Mouse (Mus musculus): Measurements from ENCODE around the gene Sema6d. TPM values are rescaled to one million over a fixed set of nuclear protein-coding genes. Genes with fewer than 3 reads are reported as not detected.
A peak's percentile ranks its signal among the peaks of the same experiment; 100 is the strongest.

The Sema6d gene
- polyA plus RNA-seq, 1 experiment = 45.4 TPM

GRCm38 (mm10) chr2:124444199-124444598 lies 354.4 kb downstream of the Sema6d start:
- DNase-seq (ENCODE audit: low read depth) = no peak
- TF ChIP-seq CTCF (IDR thresholded peaks at IDR 0.05; ENCODE audit: borderline replicate concordance, extremely low read depth, insufficient read depth, insufficient read length) (no peak), POLR2A (IDR thresholded peaks at IDR 0.05; ENCODE audit: borderline replicate concordance, extremely low read depth, insufficient read depth, insufficient read length, poor library complexity, severe bottlenecking) (no peak)

GRCm38 (mm10) chr2:124455881-124456280 lies 366.1 kb downstream of the Sema6d start:
- TF ChIP-seq CTCF (IDR thresholded peaks at IDR 0.05; ENCODE audit: borderline replicate concordance, extremely low read depth, insufficient read depth, insufficient read length) = no peak
- DNase-seq (ENCODE audit: low read depth) = no peak

DNA sequence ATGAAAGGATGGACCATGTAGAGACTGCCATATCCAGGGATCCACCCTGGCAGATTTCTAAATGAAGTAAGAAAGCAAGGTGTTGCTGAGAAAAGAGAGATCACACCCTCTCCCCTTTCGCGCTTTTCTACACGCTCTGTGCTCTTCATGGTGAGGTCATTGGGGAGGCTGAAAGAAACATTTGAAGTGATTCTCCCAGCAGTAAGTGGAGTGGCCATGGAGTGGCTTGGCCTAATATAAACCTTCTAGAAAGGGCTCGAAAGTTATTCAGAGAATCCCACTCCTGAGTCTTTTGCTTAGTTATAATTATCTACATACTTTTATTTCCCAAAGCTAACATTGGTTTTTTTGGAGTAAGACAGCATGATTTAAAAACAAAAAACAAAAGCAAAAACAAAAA lies 367.2 kb downstream of the Sema6d start:
- no peak for DNase-seq (ENCODE audit: low read depth)
- no peak for TF ChIP-seq POLR2A (IDR thresholded peaks at IDR 0.05; ENCODE audit: borderline replicate concordance, extremely low read depth, insufficient read depth, insufficient read length, poor library complexity, severe bottlenecking)
- TF ChIP-seq CTCF (IDR thresholded peaks at IDR 0.05; ENCODE audit: borderline replicate concordance, extremely low read depth, insufficient read depth, insufficient read length) = no peak

DNA sequence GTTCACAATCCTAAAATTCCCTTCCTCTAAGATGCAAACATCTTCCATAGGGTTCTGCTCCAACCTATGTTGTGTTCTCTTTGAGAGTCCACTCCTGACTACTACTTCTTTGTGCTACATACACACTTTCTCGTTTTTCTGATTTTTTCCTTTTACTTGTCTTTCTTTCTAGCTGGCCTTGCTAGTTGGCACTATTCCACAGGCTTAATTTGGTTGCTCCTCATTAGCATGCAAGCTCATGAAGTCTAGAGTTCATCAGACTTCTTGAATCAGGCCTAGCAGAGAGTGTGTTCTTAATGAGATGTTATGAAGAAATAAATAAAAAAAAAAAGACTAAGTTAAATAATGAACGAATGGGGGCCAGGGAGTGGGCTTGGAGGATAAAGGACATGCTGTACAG lies 368.3 kb downstream of the Sema6d start:
- TF ChIP-seq CTCF (IDR thresholded peaks at IDR 0.05; ENCODE audit: borderline replicate concordance, extremely low read depth, insufficient read depth, insufficient read length) = no peak
- peak; percentile 68 for DNase-seq (ENCODE audit: low read depth)

- no peak for TF ChIP-seq CTCF (IDR thresholded peaks at IDR 0.05; ENCODE audit: borderline replicate concordance, extremely low read depth, insufficient read depth, insufficient read length)
- TF ChIP-seq POLR2A (IDR thresholded peaks at IDR 0.05; ENCODE audit: borderline replicate concordance, extremely low read depth, insufficient read depth, insufficient read length, poor library complexity, severe bottlenecking) = no peak
These were observed 371.2 kb downstream of the Sema6d start for GRCm38 (mm10) chr2:124460956-124461355.

GRCm38 (mm10) chr2:124461378-124461851 lies 371.6 kb downstream of the Sema6d start:
- TF ChIP-seq POLR2A (IDR thresholded peaks at IDR 0.05; ENCODE audit: borderline replicate concordance, extremely low read depth, insufficient read depth, insufficient read length, poor library complexity, severe bottlenecking) = no peak
- TF ChIP-seq CTCF (IDR thresholded peaks at IDR 0.05; ENCODE audit: borderline replicate concordance, extremely low read depth, insufficient read depth, insufficient read length) = no peak
- peak; percentile 15 for DNase-seq (ENCODE audit: low read depth)

More at GRCm38 (mm10) chr2:124460956-124461355, 371.2 kb downstream of the Sema6d start:
- no peak for DNase-seq (ENCODE audit: low read depth)

- peak; percentile 51 for DNase-seq (ENCODE audit: low read depth)
- TF ChIP-seq CTCF (IDR thresholded peaks at IDR 0.05; ENCODE audit: borderline replicate concordance, extremely low read depth, insufficient read depth, insufficient read length) (no peak), POLR2A (IDR thresholded peaks at IDR 0.05; ENCODE audit: borderline replicate concordance, extremely low read depth, insufficient read depth, insufficient read length, poor library complexity, severe bottlenecking) (no peak)
These were observed 375.5 kb downstream of the Sema6d start for GRCm38 (mm10) chr2:124465004-124465946.

DNA sequence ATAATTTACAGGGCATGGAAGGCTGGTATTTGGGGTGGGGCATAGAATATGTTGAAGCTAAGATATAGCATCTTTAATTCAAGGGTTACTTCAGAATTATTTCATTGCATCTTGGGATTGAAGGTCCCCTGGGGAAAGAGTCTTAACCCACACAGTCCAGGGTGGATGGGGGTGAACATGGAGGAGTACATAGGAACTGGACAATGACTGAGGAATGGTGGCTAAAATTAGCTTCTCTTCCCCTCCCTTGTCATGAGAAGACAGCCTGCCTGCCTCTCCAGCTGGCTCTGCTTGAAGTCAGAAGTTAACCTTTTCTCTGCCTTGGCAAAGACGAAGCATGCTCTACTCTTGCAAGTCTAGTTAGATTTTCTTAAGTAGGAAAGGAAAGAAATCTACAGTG lies 377.7 kb downstream of the Sema6d start:
- TF ChIP-seq POLR2A (IDR thresholded peaks at IDR 0.05; ENCODE audit: borderline replicate concordance, extremely low read depth, insufficient read depth, insufficient read length, poor library complexity, severe bottlenecking) = no peak
- no peak for TF ChIP-seq CTCF (IDR thresholded peaks at IDR 0.05; ENCODE audit: borderline replicate concordance, extremely low read depth, insufficient read depth, insufficient read length)
- DNase-seq (ENCODE audit: low read depth) = peak; percentile 42

DNA sequence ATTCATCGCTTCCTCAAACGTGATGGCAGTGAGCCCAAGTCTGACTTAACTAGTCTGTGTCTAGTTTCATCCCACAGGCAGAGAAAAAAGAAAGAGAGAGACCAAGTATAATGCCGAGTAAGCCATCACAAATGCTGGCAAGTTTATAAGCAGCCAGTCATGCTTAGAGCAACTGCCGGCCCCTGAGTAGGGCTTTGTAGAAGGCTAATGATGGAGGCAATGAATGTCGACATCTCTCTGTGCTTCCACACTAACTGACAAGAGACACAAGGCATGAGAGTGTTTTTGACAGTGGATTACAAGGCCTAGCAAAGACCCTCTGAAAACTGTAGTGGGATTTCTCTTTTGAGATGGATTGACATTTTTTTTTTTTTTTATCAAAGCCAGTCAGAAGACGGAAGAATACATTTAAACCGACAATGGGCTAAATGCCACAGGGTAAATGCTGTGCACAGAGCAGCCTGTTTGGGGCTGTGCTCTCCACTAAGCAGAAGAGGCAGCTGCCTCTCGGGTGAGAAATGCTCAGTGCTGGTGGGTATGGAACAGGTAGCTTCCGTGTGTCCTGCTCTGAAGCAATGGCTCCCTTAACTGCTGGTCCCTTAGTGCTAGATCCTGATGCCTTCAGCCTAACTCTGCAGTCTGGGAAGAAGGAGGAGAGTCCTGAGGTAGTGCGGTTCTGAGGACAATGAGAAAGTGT lies 380.7 kb downstream of the Sema6d start:
- DNase-seq (ENCODE audit: low read depth) = peak; percentile 93
- TF ChIP-seq CTCF (IDR thresholded peaks at IDR 0.05; ENCODE audit: borderline replicate concordance, extremely low read depth, insufficient read depth, insufficient read length) (no peak), POLR2A (IDR thresholded peaks at IDR 0.05; ENCODE audit: borderline replicate concordance, extremely low read depth, insufficient read depth, insufficient read length, poor library complexity, severe bottlenecking) (no peak)

DNA sequence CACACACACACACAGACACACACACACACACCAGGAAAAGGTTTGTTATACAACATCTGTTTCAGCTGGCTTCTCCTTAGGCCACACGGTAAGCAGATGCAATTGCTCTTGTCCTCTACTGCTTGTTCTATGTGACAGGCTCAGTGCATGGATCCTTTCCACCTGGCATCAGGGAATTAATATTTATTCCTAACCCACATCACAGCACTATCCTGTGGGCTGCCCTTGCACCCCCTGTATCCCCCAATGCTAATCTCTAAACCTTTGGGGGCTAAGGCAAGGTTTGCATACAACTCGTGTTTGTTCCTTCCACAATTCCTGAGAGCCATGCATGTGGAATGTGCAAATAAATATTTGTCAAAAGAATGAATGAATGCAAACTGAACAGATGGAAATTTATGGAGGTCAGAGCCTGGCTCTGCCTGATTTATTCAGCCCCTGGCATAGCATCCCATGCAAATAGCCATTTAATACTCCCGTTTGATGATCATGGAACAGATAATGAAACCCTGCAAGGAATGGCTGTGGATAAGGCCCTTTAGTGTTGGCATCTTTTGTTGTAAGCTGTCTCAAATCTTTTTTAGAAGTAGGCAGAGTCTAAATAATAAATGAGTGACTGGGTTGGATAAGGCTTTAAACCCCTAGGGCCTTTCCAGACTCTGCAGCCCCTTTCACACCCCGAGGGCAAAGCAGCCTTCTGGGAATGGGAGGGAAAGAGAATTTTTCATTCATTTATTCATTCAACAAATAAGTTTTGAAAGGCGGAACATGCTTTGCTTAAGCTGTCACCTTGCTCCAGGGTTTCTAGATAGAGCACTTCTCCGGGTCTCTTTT lies 383.1 kb downstream of the Sema6d start:
- peak; percentile 77 for DNase-seq (ENCODE audit: low read depth)
- TF ChIP-seq CTCF (IDR thresholded peaks at IDR 0.05; ENCODE audit: borderline replicate concordance, extremely low read depth, insufficient read depth, insufficient read length) = no peak
- TF ChIP-seq POLR2A (IDR thresholded peaks at IDR 0.05; ENCODE audit: borderline replicate concordance, extremely low read depth, insufficient read depth, insufficient read length, poor library complexity, severe bottlenecking) = no peak

GRCm38 (mm10) chr2:124477904-124478303 lies 388.1 kb downstream of the Sema6d start:
- TF ChIP-seq CTCF (IDR thresholded peaks at IDR 0.05; ENCODE audit: borderline replicate concordance, extremely low read depth, insufficient read depth, insufficient read length) (no peak), POLR2A (IDR thresholded peaks at IDR 0.05; ENCODE audit: borderline replicate concordance, extremely low read depth, insufficient read depth, insufficient read length, poor library complexity, severe bottlenecking) (no peak)
- DNase-seq (ENCODE audit: low read depth) = no peak

Data from brain, embryonic 14.5 days (tissue).